Mouse (Mus musculus): ENCODE measurements around the gene Znrf2. TPM values are rescaled to one million over a fixed set of nuclear protein-coding genes. Genes with fewer than 3 reads are reported as not detected.
A peak's percentile ranks its signal among the peaks of the same experiment; 100 is the strongest.

Znrf2 gene
- total and polyA plus RNA-seq, 3 experiments: 16.1 to 21.3 TPM; not detected in 1

DNA sequence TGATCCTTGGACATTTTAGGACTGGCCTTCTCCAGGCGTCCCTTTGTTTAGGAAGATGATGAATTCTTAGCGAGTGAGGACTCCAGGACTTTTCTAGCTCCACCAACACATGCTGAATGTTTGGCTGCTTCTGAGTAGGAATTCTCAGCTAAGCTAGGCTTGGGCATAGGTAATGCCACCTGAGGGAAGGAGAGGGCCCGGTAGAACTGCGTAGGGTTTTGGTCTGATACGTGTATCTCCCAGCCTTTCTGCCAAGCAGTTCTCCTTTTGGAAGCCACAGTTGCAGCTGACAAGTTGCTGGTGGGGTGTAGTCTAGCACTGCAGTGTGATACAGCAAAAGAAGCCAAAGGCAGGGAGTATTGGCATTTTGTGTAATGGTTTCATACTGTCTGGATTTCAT, 10.9 kb upstream of the Znrf2 start:
- H3K4me1 ChIP-seq (ENCODE audit: control insufficient read depth in 1 of 2, insufficient read depth in 2 of 2, low read length in 2 of 2): peaks cover 0 to 10% of the 10 kb centered on the region in 2 experiments; a peak in 2 of 4 replicates
- DNase-seq (ENCODE audit: low read depth, low spot score): no peak
- H3K27me3 ChIP-seq (ENCODE audit: control insufficient read depth in 1 of 2, insufficient read depth in 2 of 2, low read length in 2 of 2): peaks cover 0 to 4% of the 10 kb centered on the region in 2 experiments
- H3K36me3 ChIP-seq (ENCODE audit: control insufficient read depth in 1 of 2, insufficient read depth in 2 of 2, low read length in 2 of 2): peaks cover 0 to 6% of the 10 kb centered on the region in 2 experiments; a peak in 2 of 4 replicates
- H3K79me2 ChIP-seq (ENCODE audit: control insufficient read depth, insufficient read depth, low read length, poor library complexity): no peaks in the 10 kb centered on the region
- TF ChIP-seq TAL1 (IDR thresholded peaks at IDR 0.05; ENCODE audit: low read length) (no peak), CTCF (IDR thresholded peaks at IDR 0.05 in 2 of 3, conservative IDR thresholded peaks at IDR 0.05 in 1 of 3; ENCODE audit: control insufficient read depth in 1 of 3, insufficient read depth in 1 of 3, low read depth in 2 of 3, low read length in 3 of 3, poor library complexity in 1 of 3, severe bottlenecking in 1 of 3) (no peak), GATA1 (IDR thresholded peaks at IDR 0.05; ENCODE audit: low read depth, low read length) (no peak)
- no peak overlapping the region for H3K9ac ChIP-seq (ENCODE audit: control insufficient read depth, low read depth, low read length, poor library complexity, severe bottlenecking)
- no peak overlapping the region for H3K27ac ChIP-seq (ENCODE audit: control insufficient read depth, low read depth, low read length)
- no peaks in the 10 kb centered on the region for H3K9me3 ChIP-seq (replicated peaks; ENCODE audit: insufficient read depth, low read length)
- H3K4me3 ChIP-seq (ENCODE audit: control insufficient read depth in 1 of 2, insufficient read depth in 1 of 2, low read depth in 2 of 2, low read length in 2 of 2): no peak overlapping the region

- Histone ChIP-seq H3K9ac (ENCODE audit: control insufficient read depth, low read depth, low read length, poor library complexity, severe bottlenecking) (no peak overlapping the region), H3K79me2 (ENCODE audit: control insufficient read depth, insufficient read depth, low read length, poor library complexity) (no peaks in the 10 kb centered on the region), H3K27me3 (ENCODE audit: control insufficient read depth in 1 of 2, insufficient read depth in 2 of 2, low read length in 2 of 2) (no peaks in the 10 kb centered on the region; a peak in 1 of 4 replicates), H3K4me3 (ENCODE audit: control insufficient read depth in 1 of 2, insufficient read depth in 1 of 2, low read depth in 2 of 2, low read length in 2 of 2) (no peak overlapping the region), H3K36me3 (ENCODE audit: control insufficient read depth in 1 of 2, insufficient read depth in 2 of 2, low read length in 2 of 2) (peaks cover 0 to 12% of the 10 kb centered on the region in 2 experiments; a peak in 2 of 4 replicates), H3K27ac (ENCODE audit: control insufficient read depth, low read depth, low read length) (no peak overlapping the region; the same call in 1 of the 2 replicates), H3K9me3 (replicated peaks; ENCODE audit: insufficient read depth, low read length) (no peaks in the 10 kb centered on the region), H3K4me1 (ENCODE audit: control insufficient read depth in 1 of 2, insufficient read depth in 2 of 2, low read length in 2 of 2) (peaks cover 0 to 21% of the 10 kb centered on the region in 2 experiments)
- peak; percentile 52 for DNase-seq (ENCODE audit: low read depth, low spot score)
- TF ChIP-seq ZNF384 (IDR thresholded peaks at IDR 0.05; ENCODE audit: low read depth, low read length) (peak; percentile 91), CTCF (IDR thresholded peaks at IDR 0.05 in 2 of 3, conservative IDR thresholded peaks at IDR 0.05 in 1 of 3; ENCODE audit: control insufficient read depth in 1 of 3, insufficient read depth in 1 of 3, low read depth in 2 of 3, low read length in 3 of 3, poor library complexity in 1 of 3, severe bottlenecking in 1 of 3) (peak; percentile 10 to 53 (median 29); a peak in 4 of 6 replicates), HCFC1 (IDR thresholded peaks at IDR 0.05; ENCODE audit: low read depth, low read length) (no peak), CHD2 (IDR thresholded peaks at IDR 0.05; ENCODE audit: low read length) (no peak), MEF2A (IDR thresholded peaks at IDR 0.05; ENCODE audit: extremely low read depth, insufficient replicate concordance, low read depth, low read length, poor library complexity, severe bottlenecking) (no peak), USF2 (IDR thresholded peaks at IDR 0.05; ENCODE audit: borderline replicate concordance in 1 of 2, insufficient read depth in 1 of 2, low read depth in 1 of 2, low read length in 2 of 2) (no peak), BHLHE40 (IDR thresholded peaks at IDR 0.05; ENCODE audit: borderline replicate concordance, low read depth, low read length) (no peak), POLR2AphosphoS5 (IDR thresholded peaks at IDR 0.05; ENCODE audit: borderline replicate concordance, low read depth, low read length) (no peak), POLR2AphosphoS2 (IDR thresholded peaks at IDR 0.05; ENCODE audit: low read length) (no peak), ETS1 (IDR thresholded peaks at IDR 0.05; ENCODE audit: low read depth, low read length) (peak; percentile 54), EP300 (IDR thresholded peaks at IDR 0.05; ENCODE audit: low read depth in 1 of 2, low read length in 2 of 2) (peak; percentile 45 to 61; a peak in 3 of 4 replicates), MYB (IDR thresholded peaks at IDR 0.05; ENCODE audit: low read depth, low read length) (no peak), SMC3 (IDR thresholded peaks at IDR 0.05; ENCODE audit: low read depth, low read length) (peak; percentile 50), RAD21 (IDR thresholded peaks at IDR 0.05; ENCODE audit: low read depth, low read length) (peak; percentile 54), GATA1 (IDR thresholded peaks at IDR 0.05; ENCODE audit: low read depth, low read length) (peak; percentile 57), USF1 (IDR thresholded peaks at IDR 0.05; ENCODE audit: low read depth, low read length) (peak; percentile 78), RCOR1 (IDR thresholded peaks at IDR 0.05; ENCODE audit: low read depth, low read length) (peak; percentile 65; the same call in 1 of the 2 replicates), SIN3A (IDR thresholded peaks at IDR 0.05; ENCODE audit: low read length) (0 out of 2 replicates have a peak, but pooled peaks have one; percentile 23), E2F4 (IDR thresholded peaks at IDR 0.05; ENCODE audit: borderline replicate concordance, low read depth, low read length) (no peak), ZC3H11A (IDR thresholded peaks at IDR 0.05; ENCODE audit: low read depth, low read length) (peak; percentile 26; the same call in 1 of the 2 replicates)
These were observed 7.0 kb upstream of the Znrf2 start for GRCm38 (mm10) chr6:54809531-54810313.
